Mouse (Mus musculus): ENCODE measurements around the gene Ackr2. TPM values are rescaled to one million over a fixed set of nuclear protein-coding genes. Genes with fewer than 3 reads are reported as not detected.

Ackr2 gene
- 22.0 TPM for polyA plus RNA-seq (2015; fragmentation: Illumina TruSeq; extraction: RNeasy Lipid Tissue Mini Kit (QIAGEN cat#74804); ENCODE audit: insufficient read depth, low replicate concordance)

DNA sequence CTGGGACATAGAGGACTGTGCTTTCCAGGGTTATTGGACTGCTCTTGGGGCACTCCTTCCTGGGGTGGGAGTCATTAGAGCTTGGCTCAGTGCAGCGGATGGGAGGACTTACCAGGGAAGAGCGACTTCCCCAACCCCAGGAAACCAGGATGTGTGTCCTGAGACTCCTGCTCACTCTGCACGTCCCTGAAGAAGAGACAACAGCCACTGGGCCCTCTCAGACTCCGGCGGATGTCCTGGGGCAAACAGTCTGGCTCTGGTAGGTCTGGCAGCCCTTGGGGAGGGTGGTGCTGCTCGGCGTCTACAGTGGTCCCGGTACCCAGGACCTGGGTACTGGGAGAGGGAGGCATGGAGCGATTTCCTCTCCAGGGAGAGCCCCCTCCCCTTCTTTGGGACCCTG, at the start of gene Ackr2:
Ackr2 (plus strand) TSS at position 111 of the 400 bp plus-strand sequence.

DNA sequence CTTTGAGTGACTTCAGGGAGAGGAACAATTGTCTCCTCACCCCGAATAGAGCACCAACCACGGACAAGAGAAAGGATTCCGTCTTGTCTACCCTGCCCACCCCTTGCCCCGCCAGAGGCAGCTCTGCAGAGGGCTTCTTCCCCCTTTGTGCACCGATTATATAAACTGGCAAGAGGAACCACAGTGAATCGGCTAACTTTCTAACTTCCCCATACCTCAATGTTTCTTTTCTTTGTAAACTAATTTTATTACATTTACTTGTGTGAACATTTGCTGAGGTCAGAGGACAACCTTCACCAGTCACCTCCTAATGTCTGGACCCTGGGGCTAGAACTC, 40.0 kb upstream of the Ackr2 start, which contains the start of gene Higd1a:
Higd1a (minus strand) TSS at position 210 of the 336 bp plus-strand sequence.

DNA sequence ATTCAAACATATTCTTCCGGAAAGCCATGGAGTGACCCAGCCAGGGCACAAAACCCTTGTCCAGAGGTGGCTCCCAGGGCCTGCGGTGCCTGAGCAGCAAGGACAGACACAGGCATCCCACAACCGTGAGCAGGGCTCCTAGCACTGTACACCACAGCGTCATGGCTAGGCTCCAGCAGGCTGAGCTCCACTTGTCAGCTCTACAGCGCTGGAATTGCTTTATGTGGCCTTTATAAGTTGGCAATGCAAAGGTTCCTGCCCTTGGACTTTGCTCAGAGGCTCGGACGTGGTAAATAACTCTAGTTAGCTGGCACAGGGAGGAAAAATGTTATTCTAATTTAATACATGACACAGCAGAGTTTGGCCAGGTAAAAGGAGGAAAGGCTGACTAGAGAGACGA, 17.9 kb downstream of the Ackr2 start, which contains the start of gene Cyp8b1:
Cyp8b1 (minus strand) TSS at position 204 of the 400 bp plus-strand sequence.

GRCm38 (mm10) chr9:121950418-121951113, 52.4 kb downstream of the Ackr2 start, which contains the start of gene Fam198a:
Gene Fam198a (plus strand): TSS chr9:121950988.

Other genes starting within 250 kb of the Ackr2 start
- gene Sec22c, start 192.9 kb upstream of the Ackr2 start, polyA plus RNA-seq (2015; fragmentation: Illumina TruSeq; extraction: RNeasy Lipid Tissue Mini Kit (QIAGEN cat#74804); ENCODE audit: insufficient read depth, low replicate concordance), result 7.6 TPM
- 26.5 TPM for gene Ss18l2, start 188.0 kb upstream of the Ackr2 start, polyA plus RNA-seq (2015; fragmentation: Illumina TruSeq; extraction: RNeasy Lipid Tissue Mini Kit (QIAGEN cat#74804); ENCODE audit: insufficient read depth, low replicate concordance)
- gene Nktr, start 179.2 kb upstream of the Ackr2 start, polyA plus RNA-seq (2015; fragmentation: Illumina TruSeq; extraction: RNeasy Lipid Tissue Mini Kit (QIAGEN cat#74804); ENCODE audit: insufficient read depth, low replicate concordance), result 206 TPM
- 0.81 TPM for gene Zfp651, start 139.0 kb upstream of the Ackr2 start, polyA plus RNA-seq (2015; fragmentation: Illumina TruSeq; extraction: RNeasy Lipid Tissue Mini Kit (QIAGEN cat#74804); ENCODE audit: insufficient read depth, low replicate concordance)
- gene Klhl40, start 120.7 kb upstream of the Ackr2 start, polyA plus RNA-seq (2015; fragmentation: Illumina TruSeq; extraction: RNeasy Lipid Tissue Mini Kit (QIAGEN cat#74804); ENCODE audit: insufficient read depth, low replicate concordance), result not detected
- not detected for gene Hhatl, start 105.8 kb upstream of the Ackr2 start, polyA plus RNA-seq (2015; fragmentation: Illumina TruSeq; extraction: RNeasy Lipid Tissue Mini Kit (QIAGEN cat#74804); ENCODE audit: insufficient read depth, low replicate concordance)
- not detected for gene Ccdc13, start 58.9 kb upstream of the Ackr2 start, polyA plus RNA-seq (2015; fragmentation: Illumina TruSeq; extraction: RNeasy Lipid Tissue Mini Kit (QIAGEN cat#74804); ENCODE audit: insufficient read depth, low replicate concordance)
- 51.9 TPM for gene Higd1a, start 40.0 kb upstream of the Ackr2 start, polyA plus RNA-seq (2015; fragmentation: Illumina TruSeq; extraction: RNeasy Lipid Tissue Mini Kit (QIAGEN cat#74804); ENCODE audit: insufficient read depth, low replicate concordance)
- not detected for gene Cyp8b1, start 17.9 kb downstream of the Ackr2 start, polyA plus RNA-seq (2015; fragmentation: Illumina TruSeq; extraction: RNeasy Lipid Tissue Mini Kit (QIAGEN cat#74804); ENCODE audit: insufficient read depth, low replicate concordance)
- 0.22 TPM for gene Fam198a, start 52.6 kb downstream of the Ackr2 start, polyA plus RNA-seq (2015; fragmentation: Illumina TruSeq; extraction: RNeasy Lipid Tissue Mini Kit (QIAGEN cat#74804); ENCODE audit: insufficient read depth, low replicate concordance)
- gene Pomgnt2, start 98.8 kb downstream of the Ackr2 start, polyA plus RNA-seq (2015; fragmentation: Illumina TruSeq; extraction: RNeasy Lipid Tissue Mini Kit (QIAGEN cat#74804); ENCODE audit: insufficient read depth, low replicate concordance), result 0.32 TPM
- 62.7 TPM for gene Snrk, start 218.9 kb downstream of the Ackr2 start, polyA plus RNA-seq (2015; fragmentation: Illumina TruSeq; extraction: RNeasy Lipid Tissue Mini Kit (QIAGEN cat#74804); ENCODE audit: insufficient read depth, low replicate concordance)

All from spleen, adult 10 weeks (tissue).